Mouse (Mus musculus): ENCODE data around the gene Gm49378. TPM values are rescaled to one million over a fixed set of nuclear protein-coding genes. Genes with fewer than 3 reads are reported as not detected.

Gene Gm49378
- total RNA-seq (2014; fragmentation: Nextera tagmentation) (8.5 and 9.1 TPM in 2 replicates), total RNA-seq (2017) (3.5 and 4.0 TPM in 2 replicates)

- ATAC-seq (replicated peaks; ENCODE audit: poor library complexity, severe bottlenecking), result no peak
Observed at GRCm38 (mm10) chr14:55637795-55638194, at the start of gene Gm49378. Gm49378 (minus strand) TSS chr14:55637895.

- 0 out of 2 replicates have a peak, but pooled peaks have one; percentile 1 for ATAC-seq (replicated peaks; ENCODE audit: poor library complexity, severe bottlenecking)
Observed at GRCm38 (mm10) chr14:55682118-55682493, 44.4 kb upstream of the Gm49378 start.

GRCm38 (mm10) chr14:55681160-55682117, 43.7 kb upstream of the Gm49378 start, which contains the start of gene Tinf2:
Tinf2 (minus strand) TSS chr14:55681820.
- peak; percentile 91 for ATAC-seq (replicated peaks; ENCODE audit: poor library complexity, severe bottlenecking)

- no peak for ATAC-seq (replicated peaks; ENCODE audit: poor library complexity, severe bottlenecking)
Observed at GRCm38 (mm10) chr14:55677615-55678014, 39.9 kb upstream of the Gm49378 start.

GRCm38 (mm10) chr14:55672741-55673060, 35.0 kb upstream of the Gm49378 start:
- no peak for ATAC-seq (replicated peaks; ENCODE audit: poor library complexity, severe bottlenecking)

DNA sequence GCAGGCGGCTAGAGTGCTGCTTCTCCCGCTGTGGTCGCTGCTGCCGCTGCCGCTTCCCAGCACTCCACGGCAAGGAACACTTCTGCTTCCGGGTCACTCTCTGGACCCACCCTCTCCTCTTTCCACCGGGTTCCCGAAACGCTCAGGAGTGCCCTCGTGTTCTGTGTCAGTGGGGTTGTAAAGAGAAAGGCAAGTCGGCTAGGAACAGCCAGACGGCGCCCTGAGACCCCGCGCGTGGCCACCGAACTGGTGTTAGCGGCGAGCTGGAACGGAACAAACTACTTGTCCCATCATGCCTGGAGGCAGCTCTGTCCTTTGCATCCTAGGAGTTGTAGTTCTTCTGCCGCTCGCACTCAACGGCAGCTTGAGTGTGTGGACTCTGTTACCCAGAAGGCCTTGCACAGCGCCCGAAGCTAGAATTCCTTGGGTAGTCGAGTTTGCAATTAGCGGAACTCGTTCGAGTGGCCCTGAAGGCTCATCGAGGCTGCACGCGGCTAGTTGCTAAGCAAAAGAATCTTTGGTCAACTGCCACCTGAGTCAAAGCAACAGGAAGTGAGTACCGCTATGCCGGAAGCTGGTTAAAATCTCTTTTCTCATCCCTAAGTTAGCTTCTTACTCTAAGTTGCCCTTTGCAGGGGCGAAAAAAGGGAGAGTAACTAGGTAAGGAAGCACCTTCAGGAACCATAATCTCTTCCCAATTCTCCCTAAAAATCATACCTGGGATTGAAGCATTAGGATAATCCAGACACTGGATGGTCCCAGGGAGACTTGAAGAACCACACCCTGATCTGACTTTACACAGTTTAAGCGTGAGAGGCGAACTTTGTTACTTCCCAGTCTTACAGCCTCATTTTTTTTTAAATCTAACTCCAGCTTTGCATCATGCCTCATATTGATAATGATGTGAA, 34.4 kb upstream of the Gm49378 start, which contains the start of the genes Gmpr2 and Nedd8:
Gene Gmpr2, plus strand, starts transcription at position 109 of the 908 bp plus-strand sequence.
Gene Nedd8, minus strand, starts transcription at position 292 of the 908 bp plus-strand sequence.
- peak; percentile 97 for ATAC-seq (replicated peaks; ENCODE audit: poor library complexity, severe bottlenecking)

GRCm38 (mm10) chr14:55671486-55671832, 33.8 kb upstream of the Gm49378 start:
- peak; percentile 25 for ATAC-seq (replicated peaks; ENCODE audit: poor library complexity, severe bottlenecking)

DNA sequence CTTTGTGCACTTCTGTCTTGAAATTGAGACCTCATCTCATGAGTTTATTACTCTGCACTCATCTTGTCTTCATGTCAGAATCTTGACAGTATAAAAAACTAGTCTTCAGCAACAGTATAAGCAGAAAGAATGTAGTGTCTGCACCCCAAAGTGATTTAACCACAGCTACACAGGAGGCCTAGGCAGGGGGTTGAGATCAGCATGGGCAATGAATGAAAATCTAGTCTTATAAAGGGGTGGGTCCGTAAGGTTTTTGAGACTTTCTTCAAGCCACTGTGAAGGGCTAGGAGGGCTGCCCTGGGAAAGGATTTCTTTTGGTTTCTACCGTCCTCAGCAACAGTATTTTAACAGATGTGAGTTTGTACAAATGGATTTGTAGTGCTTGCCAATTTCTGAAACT, 22.9 kb upstream of the Gm49378 start:
- peak; percentile 17; the same call in 1 of the 2 replicates for ATAC-seq (replicated peaks; ENCODE audit: poor library complexity, severe bottlenecking)

DNA sequence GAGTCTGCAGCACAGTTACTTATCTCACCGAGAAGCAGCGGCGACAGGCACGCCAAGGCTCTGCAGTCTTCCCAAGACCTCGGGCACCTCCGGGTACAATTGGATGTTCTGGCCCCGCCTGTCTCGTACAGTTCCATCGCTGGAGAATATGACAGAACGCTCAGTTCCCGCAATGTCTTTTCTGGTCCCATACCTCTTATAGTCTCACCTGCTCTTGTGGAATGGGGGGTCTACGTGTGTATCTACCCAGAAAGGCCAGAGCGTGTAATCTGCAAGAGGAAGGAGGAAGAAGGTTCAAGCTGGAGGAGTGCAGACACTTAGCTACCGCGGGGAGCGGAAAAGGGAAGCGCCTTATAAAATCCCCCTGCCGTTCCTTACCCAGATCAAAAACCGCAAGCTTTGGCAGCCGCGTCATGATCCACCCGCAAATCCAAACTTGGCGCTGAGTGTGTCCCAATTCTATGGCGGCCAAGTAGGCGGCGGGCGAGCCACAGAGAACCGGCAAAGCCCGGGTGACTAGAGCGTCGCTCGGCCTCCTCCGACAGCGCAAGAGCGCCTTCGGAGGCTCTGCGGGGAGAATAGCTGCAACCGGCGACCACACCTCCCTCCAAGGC, 22.4 kb upstream of the Gm49378 start, which contains the start of gene Mdp1:
Gene Mdp1, minus strand, starts transcription at position 549 of the 614 bp plus-strand sequence.
- peak; percentile 96 for ATAC-seq (replicated peaks; ENCODE audit: poor library complexity, severe bottlenecking)

DNA sequence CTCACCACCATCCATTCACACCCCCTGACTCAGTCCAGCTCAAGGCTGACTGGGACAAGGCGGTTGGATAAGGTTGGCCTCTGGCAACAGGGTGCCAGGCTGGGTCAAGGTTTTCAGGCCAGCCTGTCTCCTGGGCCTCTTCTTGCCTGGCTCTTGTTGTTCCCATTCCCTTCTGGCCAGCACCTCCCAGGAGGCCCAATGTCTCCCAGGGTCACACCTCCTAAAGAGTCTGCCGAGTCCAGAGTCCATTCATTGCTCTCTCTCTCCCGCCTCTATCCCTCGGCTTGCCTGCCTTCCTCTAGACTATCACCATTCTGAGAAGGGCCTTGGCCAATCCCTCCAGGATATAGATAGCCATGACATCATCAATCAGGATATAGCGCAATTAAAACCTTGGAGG, 20.3 kb upstream of the Gm49378 start:
- no peak for ATAC-seq (replicated peaks; ENCODE audit: poor library complexity, severe bottlenecking)

- ATAC-seq (replicated peaks; ENCODE audit: poor library complexity, severe bottlenecking), result no peak
Observed at GRCm38 (mm10) chr14:55656935-55657334, 19.2 kb upstream of the Gm49378 start.

DNA sequence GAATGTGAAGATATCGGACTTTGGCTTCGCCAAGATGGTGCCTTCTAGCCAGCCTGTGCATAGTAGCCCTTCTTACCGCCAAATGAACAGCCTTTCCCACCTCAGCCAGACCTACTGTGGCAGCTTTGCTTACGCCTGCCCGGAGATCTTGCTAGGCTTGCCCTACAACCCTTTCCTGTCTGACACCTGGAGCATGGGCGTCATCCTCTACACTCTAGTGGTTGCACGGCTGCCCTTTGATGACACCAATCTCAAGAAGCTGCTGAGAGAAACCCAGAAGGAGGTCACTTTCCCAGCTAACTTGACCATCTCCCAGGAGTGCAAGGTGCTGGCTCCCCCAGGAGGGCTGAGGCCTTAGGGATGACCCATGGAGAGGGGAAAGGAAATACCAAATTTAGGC, 13.8 kb upstream of the Gm49378 start:
- no peak for ATAC-seq (replicated peaks; ENCODE audit: poor library complexity, severe bottlenecking)

GRCm38 (mm10) chr14:55649884-55650283, 12.2 kb upstream of the Gm49378 start, which contains the start of gene Tssk4:
Tssk4 (plus strand) TSS chr14:55650184.
- no peak for ATAC-seq (replicated peaks; ENCODE audit: poor library complexity, severe bottlenecking)

- peak; percentile 13 for ATAC-seq (replicated peaks; ENCODE audit: poor library complexity, severe bottlenecking)
Observed at GRCm38 (mm10) chr14:55644261-55644888, 6.7 kb upstream of the Gm49378 start.

DNA sequence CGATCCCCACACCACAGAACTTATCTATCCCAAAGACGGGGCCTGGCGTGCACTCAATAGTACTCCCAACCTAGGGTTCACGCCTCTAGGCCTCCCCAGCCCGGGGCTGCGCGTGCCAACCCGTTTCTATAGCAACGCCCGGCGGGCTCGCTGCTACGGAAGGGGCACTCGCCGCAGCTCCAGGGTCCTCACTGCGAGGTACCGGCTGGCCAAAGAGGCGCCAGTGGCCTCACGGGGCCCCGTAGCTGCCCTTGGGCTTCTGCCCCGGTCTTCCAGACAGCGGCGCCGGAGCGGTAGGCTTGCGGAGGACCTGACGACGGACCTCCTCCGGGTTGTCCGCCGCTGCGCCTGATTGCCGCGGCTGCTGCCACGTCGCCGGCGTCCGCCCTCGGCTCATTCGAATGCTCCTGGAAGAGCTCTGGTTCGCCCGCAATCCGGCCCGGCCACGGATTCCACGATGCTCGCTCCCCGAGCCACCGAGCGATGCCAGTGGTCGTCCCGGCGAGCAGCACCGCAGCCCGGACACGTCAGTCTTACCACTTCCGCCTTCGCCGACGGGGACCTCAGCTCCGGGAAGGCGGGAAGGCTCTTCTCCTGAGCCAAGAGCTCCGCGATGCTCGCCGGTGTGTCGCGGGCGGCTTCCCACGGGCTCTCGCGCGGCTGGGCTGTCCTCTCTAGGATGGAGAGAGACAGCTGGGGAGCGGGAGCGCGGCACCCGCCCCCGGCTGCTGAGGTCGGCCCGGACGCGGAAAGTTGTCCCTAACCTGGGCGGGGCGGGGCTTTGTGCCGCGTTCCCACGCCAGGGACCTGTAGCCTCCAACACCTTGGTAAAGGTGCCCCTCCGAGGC, 5.6 kb upstream of the Gm49378 start, which contains the start of gene Tm9sf1:
Gene Tm9sf1, minus strand, starts transcription at position 747 of the 848 bp plus-strand sequence.
- peak; percentile 85 for ATAC-seq (replicated peaks; ENCODE audit: poor library complexity, severe bottlenecking)

- no peak for ATAC-seq (replicated peaks; ENCODE audit: poor library complexity, severe bottlenecking)
Observed at GRCm38 (mm10) chr14:55642679-55643059, 5.0 kb upstream of the Gm49378 start.

DNA sequence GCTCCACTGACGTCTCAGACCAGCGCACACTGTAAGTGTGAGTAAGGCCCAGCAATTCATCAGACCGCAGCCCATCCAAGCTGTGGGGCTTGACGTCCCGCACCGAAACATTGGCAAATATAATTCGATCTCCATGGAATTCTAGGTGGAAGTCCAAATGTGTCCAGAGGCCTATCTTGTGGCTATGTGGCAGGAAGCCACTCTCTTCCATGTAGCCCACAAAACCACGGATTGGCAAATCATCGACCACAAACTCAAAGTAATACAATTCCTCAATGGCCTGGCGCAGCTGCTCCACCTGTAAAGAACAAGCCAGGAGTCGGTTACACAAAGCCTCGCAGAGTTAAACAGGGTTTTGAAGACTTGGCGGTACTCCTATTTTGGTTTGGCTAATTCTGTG, 3.6 kb upstream of the Gm49378 start:
- ATAC-seq (replicated peaks; ENCODE audit: poor library complexity, severe bottlenecking), result no peak

GRCm38 (mm10) chr14:55640816-55641215, 3.1 kb upstream of the Gm49378 start:
- ATAC-seq (replicated peaks; ENCODE audit: poor library complexity, severe bottlenecking), result no peak

All from granulocyte monocyte progenitor cell, adult 5-6 weeks (primary cell).